Mouse (Mus musculus): ENCODE measurements around the gene Cd2. TPM values are rescaled to one million over a fixed set of nuclear protein-coding genes. Genes with fewer than 3 reads are reported as not detected.

Gene Cd2
- total and polyA plus RNA-seq, 3 experiments = 0.84 to 1.7 (median 1.1) TPM

GRCm38 (mm10) chr3:101236261-101236660 is 51.5 kb downstream of the Cd2 start:
- H3K27me3 ChIP-seq (ENCODE audit: control insufficient read depth, insufficient read depth, low read length) = no peaks in the 10 kb centered on the region
- 40% methylated on average over 15 of the region's 15 CpGs for WGBS
- intact Hi-C loops (cut with DNase I) = no loop called here

DNA sequence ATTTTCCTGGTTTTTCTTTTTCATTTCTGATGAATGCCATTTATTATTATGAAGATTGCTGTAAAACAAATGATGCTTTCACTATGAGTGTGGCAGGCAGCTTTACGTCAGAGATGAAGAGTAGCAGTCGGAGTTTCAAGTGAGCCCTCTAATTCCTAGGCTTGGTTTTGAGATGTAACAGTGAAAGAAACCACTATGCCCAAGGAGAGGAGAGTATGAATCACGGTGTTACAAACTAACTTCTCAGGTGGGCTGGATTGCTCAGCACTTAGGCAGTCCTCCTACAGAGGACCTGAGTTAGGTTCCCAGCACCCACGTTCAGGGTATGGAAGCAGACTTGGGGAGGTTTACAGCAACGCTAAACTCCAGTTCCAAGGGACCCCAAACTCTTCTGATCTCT is 52.4 kb downstream of the Cd2 start:
- Histone ChIP-seq H3K27me3 (ENCODE audit: control insufficient read depth, insufficient read depth, low read length) (no peaks in the 10 kb centered on the region), H3K36me3 (ENCODE audit: control insufficient read depth, insufficient read depth, low read length) (no peaks in the 10 kb centered on the region), H3K4me1 (ENCODE audit: control insufficient read depth, insufficient read depth, low read length) (no peaks in the 10 kb centered on the region), H3K79me2 (replicated peaks; ENCODE audit: control insufficient read depth, insufficient read depth, low read length) (no peaks in the 10 kb centered on the region), H3K4me3 (no peak overlapping the region), H3K9ac (ENCODE audit: low read depth, low read length) (no peak overlapping the region), H3K27ac (no peak overlapping the region)
- TF ChIP-seq EP300 (IDR thresholded peaks at IDR 0.05; ENCODE audit: insufficient read depth, low read depth, low read length) (no peak), POLR2A (IDR thresholded peaks at IDR 0.05; ENCODE audit: insufficient read depth, low read depth, low read length) (no peak), CTCF (IDR thresholded peaks at IDR 0.05) (no peak)
- no peak for DNase-seq
- intact Hi-C loops (cut with DNase I) = no loop called here
- 93% methylated on average over 5 of the region's 5 CpGs for WGBS

More at GRCm38 (mm10) chr3:101236261-101236660, 51.5 kb downstream of the Cd2 start:
- TF ChIP-seq POLR2A (IDR thresholded peaks at IDR 0.05; ENCODE audit: insufficient read depth, low read depth, low read length) = no peak
- no peak for TF ChIP-seq EP300 (IDR thresholded peaks at IDR 0.05; ENCODE audit: insufficient read depth, low read depth, low read length)
- TF ChIP-seq CTCF (IDR thresholded peaks at IDR 0.05) = no peak
- Histone ChIP-seq H3K4me1 (ENCODE audit: control insufficient read depth, insufficient read depth, low read length) (no peaks in the 10 kb centered on the region), H3K36me3 (ENCODE audit: control insufficient read depth, insufficient read depth, low read length) (no peaks in the 10 kb centered on the region), H3K27ac (no peak overlapping the region), H3K4me3 (no peak overlapping the region), H3K9ac (ENCODE audit: low read depth, low read length) (no peak overlapping the region), H3K79me2 (replicated peaks; ENCODE audit: control insufficient read depth, insufficient read depth, low read length) (no peaks in the 10 kb centered on the region)
- DNase-seq = no peak

GRCm38 (mm10) chr3:101233424-101233823 is 54.3 kb downstream of the Cd2 start:
- H3K27ac ChIP-seq = no peak overlapping the region
- WGBS = 91% methylated on average over 5 of the region's 5 CpGs
- TF ChIP-seq EP300 (IDR thresholded peaks at IDR 0.05; ENCODE audit: insufficient read depth, low read depth, low read length) (no peak), CTCF (IDR thresholded peaks at IDR 0.05) (no peak), POLR2A (IDR thresholded peaks at IDR 0.05; ENCODE audit: insufficient read depth, low read depth, low read length) (no peak)
- no peaks in the 10 kb centered on the region for H3K27me3 ChIP-seq (ENCODE audit: control insufficient read depth, insufficient read depth, low read length)
- no peaks in the 10 kb centered on the region for H3K36me3 ChIP-seq (ENCODE audit: control insufficient read depth, insufficient read depth, low read length)
- DNase-seq = no peak
- H3K79me2 ChIP-seq (replicated peaks; ENCODE audit: control insufficient read depth, insufficient read depth, low read length) = no peaks in the 10 kb centered on the region
- intact Hi-C loops (cut with DNase I) = no loop called here
- H3K4me1 ChIP-seq (ENCODE audit: control insufficient read depth, insufficient read depth, low read length) = no peaks in the 10 kb centered on the region
- H3K4me3 ChIP-seq = no peak overlapping the region
- no peak overlapping the region for H3K9ac ChIP-seq (ENCODE audit: low read depth, low read length)

GRCm38 (mm10) chr3:101232570-101232969 is 55.2 kb downstream of the Cd2 start:
- Histone ChIP-seq H3K4me3 (no peak overlapping the region), H3K9ac (ENCODE audit: low read depth, low read length) (no peak overlapping the region), H3K4me1 (ENCODE audit: control insufficient read depth, insufficient read depth, low read length) (no peaks in the 10 kb centered on the region), H3K79me2 (replicated peaks; ENCODE audit: control insufficient read depth, insufficient read depth, low read length) (no peaks in the 10 kb centered on the region), H3K36me3 (ENCODE audit: control insufficient read depth, insufficient read depth, low read length) (no peaks in the 10 kb centered on the region), H3K27ac (no peak overlapping the region), H3K27me3 (ENCODE audit: control insufficient read depth, insufficient read depth, low read length) (no peaks in the 10 kb centered on the region)
- TF ChIP-seq CTCF (IDR thresholded peaks at IDR 0.05) = no peak
- no peak for DNase-seq
- WGBS = 61% methylated on average over 8 of the region's 8 CpGs
- intact Hi-C loops (cut with DNase I) = no loop called here

DNA sequence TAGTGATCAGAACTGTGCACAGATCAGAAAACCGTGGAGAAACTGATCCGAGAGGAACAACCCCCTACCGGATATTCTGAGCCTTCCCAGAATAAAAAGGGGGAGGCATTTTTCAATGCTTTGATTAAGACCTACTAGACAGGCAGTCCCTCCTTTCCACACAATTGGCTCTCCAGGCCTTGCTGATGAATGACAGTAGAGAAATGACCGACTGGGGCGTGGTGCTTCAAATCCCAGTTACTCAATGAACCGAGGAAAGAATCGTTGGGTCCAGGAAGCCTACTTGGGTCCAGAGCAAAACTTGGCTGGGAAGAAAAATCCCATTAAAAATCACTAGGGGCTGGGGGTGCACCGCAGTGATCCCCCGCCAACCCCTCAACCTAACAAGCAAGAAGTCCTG is 57.5 kb downstream of the Cd2 start:
- H3K36me3 ChIP-seq (ENCODE audit: control insufficient read depth, insufficient read depth, low read length) = no peaks in the 10 kb centered on the region
- TF ChIP-seq CTCF (IDR thresholded peaks at IDR 0.05) (no peak), EP300 (IDR thresholded peaks at IDR 0.05; ENCODE audit: insufficient read depth, low read depth, low read length) (no peak), POLR2A (IDR thresholded peaks at IDR 0.05; ENCODE audit: insufficient read depth, low read depth, low read length) (no peak)
- WGBS = 84% methylated on average over 9 of the region's 9 CpGs
- DNase-seq = no peak
- no peak overlapping the region for H3K4me3 ChIP-seq
- no peaks in the 10 kb centered on the region for H3K4me1 ChIP-seq (ENCODE audit: control insufficient read depth, insufficient read depth, low read length)
- H3K27ac ChIP-seq = no peak overlapping the region
- no peaks in the 10 kb centered on the region for H3K79me2 ChIP-seq (replicated peaks; ENCODE audit: control insufficient read depth, insufficient read depth, low read length)
- intact Hi-C loops (cut with DNase I) = no loop called here
- no peaks in the 10 kb centered on the region for H3K27me3 ChIP-seq (ENCODE audit: control insufficient read depth, insufficient read depth, low read length)
- no peak overlapping the region for H3K9ac ChIP-seq (ENCODE audit: low read depth, low read length)

- Histone ChIP-seq H3K9ac (ENCODE audit: low read depth, low read length) (no peak overlapping the region), H3K36me3 (ENCODE audit: control insufficient read depth, insufficient read depth, low read length) (no peaks in the 10 kb centered on the region), H3K27ac (no peak overlapping the region), H3K27me3 (ENCODE audit: control insufficient read depth, insufficient read depth, low read length) (no peaks in the 10 kb centered on the region), H3K4me3 (no peak overlapping the region), H3K79me2 (replicated peaks; ENCODE audit: control insufficient read depth, insufficient read depth, low read length) (no peaks in the 10 kb centered on the region), H3K4me1 (ENCODE audit: control insufficient read depth, insufficient read depth, low read length) (no peaks in the 10 kb centered on the region)
- no peak for DNase-seq
- intact Hi-C loops (cut with DNase I) = no loop called here
- 69% methylated on average over 5 of the region's 5 CpGs for WGBS
- TF ChIP-seq CTCF (IDR thresholded peaks at IDR 0.05) (no peak), POLR2A (IDR thresholded peaks at IDR 0.05; ENCODE audit: insufficient read depth, low read depth, low read length) (no peak), EP300 (IDR thresholded peaks at IDR 0.05; ENCODE audit: insufficient read depth, low read depth, low read length) (no peak)
Measured at GRCm38 (mm10) chr3:101229551-101229930, 58.2 kb downstream of the Cd2 start.

All from heart, adult 2 months (tissue).